Mouse (Mus musculus) forebrain, embryonic 12.5 days (tissue): ENCODE results near the gene Pnpla8. TPM values are rescaled to one million over a fixed set of nuclear protein-coding genes. Genes with fewer than 3 reads are reported as not detected.

Experiments used
- ATAC-seq: fragments of 200-750 bp; cut with Nextera tagmentation; 2 replicates; pipeline ENCODE4 v1.8.0; 2017; ENCODE audit warnings: moderate TSS enrichment; ENCODE audit not compliant: low FRiP score
- H3K27ac ChIP-seq: fragments of 300-500 bp; sonication (generic); 2 replicates; pipeline ENCODE4 v1.5.1; 2016; ENCODE audit warnings: mild to moderate bottlenecking
- H3K27me3 ChIP-seq: fragments of 300-500 bp; sonication (generic); 2 replicates; pipeline ENCODE4 v1.6.1; 2016; ENCODE audit warnings: mild to moderate bottlenecking
- H3K36me3 ChIP-seq: fragments of 300-500 bp; sonication (generic); replicated peaks from 2 replicates; pipeline ENCODE4 v1.6.1; 2016; ENCODE audit warnings: mild to moderate bottlenecking
- H3K4me1 ChIP-seq: fragments of 300-500 bp; sonication (generic); 2 replicates; pipeline ENCODE4 v1.6.1; 2016
- H3K4me2 ChIP-seq: fragments of 300-500 bp; sonication (generic); 2 replicates; pipeline ENCODE4 v1.6.1; 2016; ENCODE audit warnings: mild to moderate bottlenecking, moderate library complexity
- H3K4me3 ChIP-seq: fragments of 300-500 bp; sonication (generic); replicated peaks from 2 replicates; pipeline ENCODE4 v1.5.1; 2016; ENCODE audit warnings: mild to moderate bottlenecking
- H3K9ac ChIP-seq: fragments of 300-500 bp; sonication (generic); 2 replicates; pipeline ENCODE4 v1.6.1; 2016; ENCODE audit warnings: mild to moderate bottlenecking
- H3K9me3 ChIP-seq: fragments of 300-500 bp; sonication (generic); 2 replicates; pipeline ENCODE4 v1.6.1; 2016
- WGBS: fragments of 180-500 bp; shearing (Covaris S2); methylation state at CpG from one replicate; pipeline ENCODE4 v1.1.7; 2016; 5-methylcytosine and 5-hydroxymethylcytosine counted together
- polyA plus RNA-seq: library from polyadenylated mRNA; unstranded; fragments of >200 nt; fragmentation: Nextera tagmentation; extraction: Ambion mirVana; gene quantifications from 2 replicates; pipeline ENCODE4 v1.2.1, GENCODE M21; 2016

Gene Pnpla8
- polyA plus RNA-seq, 1 experiment from 2014 or later, result 96.3 TPM

- 0% methylated on average over 61 of the region's 61 CpGs for WGBS
- peak overlapping the region; percentile 92 for H3K27ac ChIP-seq
- H3K9me3 ChIP-seq, result no peaks in the 10 kb centered on the region
- peak overlapping the region; percentile 74 for H3K4me3 ChIP-seq
- peak overlapping the region; percentile 89 for H3K4me2 ChIP-seq
- peaks cover 9% of the 10 kb centered on the region for H3K27me3 ChIP-seq
- H3K4me1 ChIP-seq, result peaks cover 27% of the 10 kb centered on the region
- H3K36me3 ChIP-seq, result no peaks in the 10 kb centered on the region
- peak overlapping the region; percentile 79 for H3K9ac ChIP-seq
- ATAC-seq, result peak; percentile 71
Measured at GRCm38 (mm10) chr12:44329316-44330215, 108.4 kb downstream of the Pnpla8 start.

- peak overlapping the region; percentile 92 for H3K27ac ChIP-seq
- peak overlapping the region; percentile 74 for H3K4me3 ChIP-seq
- peak overlapping the region; percentile 79 for H3K9ac ChIP-seq
- peak overlapping the region; percentile 89 for H3K4me2 ChIP-seq
- peaks cover 9% of the 10 kb centered on the region for H3K27me3 ChIP-seq
- H3K4me1 ChIP-seq, result peaks cover 27% of the 10 kb centered on the region
- ATAC-seq, result peak; percentile 31; the same call in 1 of the 2 replicates
- no peaks in the 10 kb centered on the region for H3K36me3 ChIP-seq
- WGBS, result 0% methylated on average over 9 of the region's 9 CpGs
- no peaks in the 10 kb centered on the region for H3K9me3 ChIP-seq
Measured at GRCm38 (mm10) chr12:44330216-44330719, 109.1 kb downstream of the Pnpla8 start.

- Histone ChIP-seq H3K36me3 (no peaks in the 10 kb centered on the region), H3K4me2 (no peak overlapping the region), H3K4me1 (peaks cover 38% of the 10 kb centered on the region), H3K27ac (no peak overlapping the region), H3K27me3 (peaks cover 6% of the 10 kb centered on the region), H3K4me3 (no peak overlapping the region), H3K9me3 (no peaks in the 10 kb centered on the region), H3K9ac (no peak overlapping the region)
- 43% methylated on average over 2 of the region's 2 CpGs for WGBS
- ATAC-seq, result no peak
Measured at GRCm38 (mm10) chr12:44337136-44337640, 116.0 kb downstream of the Pnpla8 start.

GRCm38 (mm10) chr12:44338195-44338622, 117.0 kb downstream of the Pnpla8 start:
- peaks cover 36% of the 10 kb centered on the region for H3K4me1 ChIP-seq
- no peak overlapping the region for H3K9ac ChIP-seq
- H3K4me2 ChIP-seq, result peak overlapping the region; percentile 27
- H3K36me3 ChIP-seq, result no peaks in the 10 kb centered on the region
- ATAC-seq, result peak; percentile 97
- H3K9me3 ChIP-seq, result no peaks in the 10 kb centered on the region
- H3K27me3 ChIP-seq, result 0 out of 2 replicates have a peak, but pooled peaks cover 4% of the 10 kb centered on the region
- no peak overlapping the region for H3K4me3 ChIP-seq
- peak overlapping the region; percentile 84 for H3K27ac ChIP-seq
- WGBS, result 3% methylated on average over 8 of the region's 8 CpGs

- H3K27ac ChIP-seq, result no peak overlapping the region
- WGBS, result 70% methylated on average over 6 of the region's 6 CpGs
Measured at GRCm38 (mm10) chr12:44344075-44344474, 122.9 kb downstream of the Pnpla8 start.

GRCm38 (mm10) chr12:44345251-44345650, 124.1 kb downstream of the Pnpla8 start:
- WGBS, result 23% methylated on average over 5 of the region's 5 CpGs
- no peak for ATAC-seq

More at GRCm38 (mm10) chr12:44344075-44344474, 122.9 kb downstream of the Pnpla8 start:
- Histone ChIP-seq H3K4me2 (no peak overlapping the region), H3K36me3 (no peaks in the 10 kb centered on the region), H3K4me1 (peaks cover 41% of the 10 kb centered on the region), H3K9ac (no peak overlapping the region), H3K4me3 (no peak overlapping the region), H3K9me3 (no peaks in the 10 kb centered on the region), H3K27me3 (no peaks in the 10 kb centered on the region)
- no peak for ATAC-seq

GRCm38 (mm10) chr12:44346143-44346542, 125.0 kb downstream of the Pnpla8 start:
- H3K4me3 ChIP-seq, result no peak overlapping the region
- peak; percentile 76; the same call in 1 of the 2 replicates for ATAC-seq
- H3K36me3 ChIP-seq, result no peaks in the 10 kb centered on the region
- H3K4me1 ChIP-seq, result peaks cover 31% of the 10 kb centered on the region
- H3K27ac ChIP-seq, result 0 out of 2 replicates have a peak overlapping the region, but pooled peaks have one; percentile 42
- no peak overlapping the region for H3K4me2 ChIP-seq
- H3K9ac ChIP-seq, result no peak overlapping the region
- H3K9me3 ChIP-seq, result no peaks in the 10 kb centered on the region
- no peaks in the 10 kb centered on the region for H3K27me3 ChIP-seq
- 29% methylated on average over 3 of the region's 3 CpGs for WGBS

More at GRCm38 (mm10) chr12:44345251-44345650, 124.1 kb downstream of the Pnpla8 start:
- Histone ChIP-seq H3K9me3 (no peaks in the 10 kb centered on the region), H3K4me2 (no peak overlapping the region), H3K9ac (no peak overlapping the region), H3K36me3 (no peaks in the 10 kb centered on the region), H3K27me3 (no peaks in the 10 kb centered on the region), H3K27ac (no peak overlapping the region), H3K4me3 (no peak overlapping the region), H3K4me1 (peaks cover 35% of the 10 kb centered on the region)

GRCm38 (mm10) chr12:44355116-44355515, 133.9 kb downstream of the Pnpla8 start:
- no peaks in the 10 kb centered on the region for H3K27me3 ChIP-seq

GRCm38 (mm10) chr12:44357460-44357859, 136.3 kb downstream of the Pnpla8 start:
- Histone ChIP-seq H3K4me3 (no peak overlapping the region), H3K36me3 (no peaks in the 10 kb centered on the region), H3K9ac (no peak overlapping the region), H3K9me3 (no peaks in the 10 kb centered on the region), H3K27me3 (no peaks in the 10 kb centered on the region), H3K4me1 (peaks cover 5% of the 10 kb centered on the region; the same call in 1 of the 2 replicates), H3K27ac (no peak overlapping the region), H3K4me2 (no peak overlapping the region)
- no peak for ATAC-seq
- 20% methylated on average over 3 of the region's 3 CpGs for WGBS

More at GRCm38 (mm10) chr12:44355116-44355515, 133.9 kb downstream of the Pnpla8 start:
- ATAC-seq, result no peak
- Histone ChIP-seq H3K36me3 (no peaks in the 10 kb centered on the region), H3K4me2 (no peak overlapping the region), H3K9ac (no peak overlapping the region), H3K4me3 (no peak overlapping the region), H3K9me3 (no peaks in the 10 kb centered on the region), H3K4me1 (peaks cover 5% of the 10 kb centered on the region; the same call in 1 of the 2 replicates), H3K27ac (no peak overlapping the region)
- WGBS, result 94% methylated on average over 4 of the region's 4 CpGs

GRCm38 (mm10) chr12:44357881-44358280, 136.7 kb downstream of the Pnpla8 start:
- WGBS, result 50% methylated on average over 1 of the region's 1 CpGs
- Histone ChIP-seq H3K4me3 (no peak overlapping the region), H3K27me3 (no peaks in the 10 kb centered on the region), H3K27ac (no peak overlapping the region), H3K4me2 (no peak overlapping the region), H3K9ac (no peak overlapping the region), H3K9me3 (no peaks in the 10 kb centered on the region), H3K36me3 (no peaks in the 10 kb centered on the region), H3K4me1 (peaks cover 5% of the 10 kb centered on the region; the same call in 1 of the 2 replicates)
- ATAC-seq, result no peak

GRCm38 (mm10) chr12:44371076-44371710, 150.0 kb downstream of the Pnpla8 start:
- Histone ChIP-seq H3K27ac (no peak overlapping the region), H3K9me3 (no peaks in the 10 kb centered on the region), H3K9ac (no peak overlapping the region), H3K4me1 (peaks cover 25% of the 10 kb centered on the region), H3K4me2 (no peak overlapping the region), H3K27me3 (no peaks in the 10 kb centered on the region; the same call in 1 of the 2 replicates), H3K4me3 (no peak overlapping the region), H3K36me3 (no peaks in the 10 kb centered on the region)
- 40% methylated on average over 3 of the region's 3 CpGs for WGBS
- no peak for ATAC-seq
